Mouse (Mus musculus): ENCODE measurements around the gene Mvb12b. TPM values are rescaled to one million over a fixed set of nuclear protein-coding genes. Genes with fewer than 3 reads are reported as not detected.
"Not testable (repeated sequence)": the region's sequence is repeated elsewhere in the genome, so short reads cannot be mapped to it uniquely, and the experiment has no call there.

Mvb12b gene
- polyA plus RNA-seq, 1 experiment from 2014 or later: 17.7 TPM

- Histone ChIP-seq H3K9me3 (ENCODE audit: control insufficient read depth, low read length) (no peaks in the 10 kb centered on the region), H3K4me1 (replicated peaks; ENCODE audit: control insufficient read depth, insufficient read depth, low read length) (no peaks in the 10 kb centered on the region), H3K4me2 (no peak overlapping the region), H3K4me3 (ENCODE audit: low read depth, low read length) (no peak overlapping the region), H3K9ac (ENCODE audit: low read depth, low read length) (no peak overlapping the region), H3K27me3 (replicated peaks; ENCODE audit: control insufficient read depth, insufficient read depth, low read length) (peaks cover 9% of the 10 kb centered on the region), H3K27ac (ENCODE audit: low read depth, low read length) (no peak overlapping the region), H3K36me3 (ENCODE audit: control insufficient read depth, insufficient read depth, low read length) (no peaks in the 10 kb centered on the region)
- no peak for ATAC-seq (replicated peaks; ENCODE audit: low FRiP score)
- 62% methylated on average over 3 of the region's 3 CpGs for WGBS
- no peak for DNase-seq (ENCODE audit: low spot score)
Measured at GRCm38 (mm10) chr2:33918824-33919223, 31.1 kb upstream of the Mvb12b start.

GRCm38 (mm10) chr2:33918318-33918717 is 30.6 kb upstream of the Mvb12b start:
- WGBS: 60% methylated on average over 6 of the region's 6 CpGs

GRCm38 (mm10) chr2:33916603-33917002 is 28.9 kb upstream of the Mvb12b start:
- H3K4me3 ChIP-seq (ENCODE audit: low read depth, low read length): no peak overlapping the region
- no peaks in the 10 kb centered on the region for H3K4me1 ChIP-seq (replicated peaks; ENCODE audit: control insufficient read depth, insufficient read depth, low read length)
- DNase-seq (ENCODE audit: low spot score) (no peak), ATAC-seq (replicated peaks; ENCODE audit: low FRiP score) (no peak)
- H3K27ac ChIP-seq (ENCODE audit: low read depth, low read length): no peak overlapping the region
- H3K9ac ChIP-seq (ENCODE audit: low read depth, low read length): no peak overlapping the region
- WGBS: 80% methylated on average over 11 of the region's 11 CpGs
- no peaks in the 10 kb centered on the region for H3K36me3 ChIP-seq (ENCODE audit: control insufficient read depth, insufficient read depth, low read length)
- peaks cover 4% of the 10 kb centered on the region for H3K27me3 ChIP-seq (replicated peaks; ENCODE audit: control insufficient read depth, insufficient read depth, low read length)
- H3K4me2 ChIP-seq: no peak overlapping the region
- no peaks in the 10 kb centered on the region for H3K9me3 ChIP-seq (ENCODE audit: control insufficient read depth, low read length)

More at GRCm38 (mm10) chr2:33918318-33918717, 30.6 kb upstream of the Mvb12b start:
- Histone ChIP-seq H3K4me3 (ENCODE audit: low read depth, low read length) (no peak overlapping the region), H3K36me3 (ENCODE audit: control insufficient read depth, insufficient read depth, low read length) (no peaks in the 10 kb centered on the region), H3K27me3 (replicated peaks; ENCODE audit: control insufficient read depth, insufficient read depth, low read length) (peaks cover 9% of the 10 kb centered on the region), H3K9me3 (ENCODE audit: control insufficient read depth, low read length) (no peaks in the 10 kb centered on the region), H3K4me2 (no peak overlapping the region), H3K27ac (ENCODE audit: low read depth, low read length) (no peak overlapping the region), H3K4me1 (replicated peaks; ENCODE audit: control insufficient read depth, insufficient read depth, low read length) (no peaks in the 10 kb centered on the region), H3K9ac (ENCODE audit: low read depth, low read length) (no peak overlapping the region)
- no peak for DNase-seq (ENCODE audit: low spot score)
- no peak for ATAC-seq (replicated peaks; ENCODE audit: low FRiP score)

- no peak overlapping the region for H3K9ac ChIP-seq (ENCODE audit: low read depth, low read length)
- no peaks in the 10 kb centered on the region for H3K9me3 ChIP-seq (ENCODE audit: control insufficient read depth, low read length)
- no peaks in the 10 kb centered on the region for H3K36me3 ChIP-seq (ENCODE audit: control insufficient read depth, insufficient read depth, low read length)
- no peaks in the 10 kb centered on the region for H3K4me1 ChIP-seq (replicated peaks; ENCODE audit: control insufficient read depth, insufficient read depth, low read length)
- H3K4me2 ChIP-seq: no peak overlapping the region
- 61% methylated on average over 8 of the region's 8 CpGs for WGBS
- H3K27ac ChIP-seq (ENCODE audit: low read depth, low read length): no peak overlapping the region
- ATAC-seq (replicated peaks; ENCODE audit: low FRiP score) (no peak), DNase-seq (ENCODE audit: low spot score) (no peak)
- H3K4me3 ChIP-seq (ENCODE audit: low read depth, low read length): no peak overlapping the region
- H3K27me3 ChIP-seq (replicated peaks; ENCODE audit: control insufficient read depth, insufficient read depth, low read length): no peaks in the 10 kb centered on the region
Measured at GRCm38 (mm10) chr2:33914998-33915397, 27.3 kb upstream of the Mvb12b start.

- Histone ChIP-seq H3K36me3 (ENCODE audit: control insufficient read depth, insufficient read depth, low read length) (no peaks in the 10 kb centered on the region), H3K9me3 (ENCODE audit: control insufficient read depth, low read length) (no peaks in the 10 kb centered on the region), H3K4me1 (replicated peaks; ENCODE audit: control insufficient read depth, insufficient read depth, low read length) (no peaks in the 10 kb centered on the region), H3K27me3 (replicated peaks; ENCODE audit: control insufficient read depth, insufficient read depth, low read length) (no peaks in the 10 kb centered on the region), H3K4me3 (ENCODE audit: low read depth, low read length) (no peak overlapping the region), H3K4me2 (no peak overlapping the region), H3K27ac (ENCODE audit: low read depth, low read length) (no peak overlapping the region), H3K9ac (ENCODE audit: low read depth, low read length) (no peak overlapping the region)
- DNase-seq (ENCODE audit: low spot score) (no peak), ATAC-seq (replicated peaks; ENCODE audit: low FRiP score) (no peak)
- WGBS: 23% methylated on average over 2 of the region's 3 CpGs
Measured at GRCm38 (mm10) chr2:33914334-33914733, 26.6 kb upstream of the Mvb12b start.

GRCm38 (mm10) chr2:33913598-33913997 is 25.9 kb upstream of the Mvb12b start:
- not testable (repeated sequence) for ATAC-seq (replicated peaks; ENCODE audit: low FRiP score); H3K27me3 ChIP-seq (replicated peaks; ENCODE audit: control insufficient read depth, insufficient read depth, low read length)
- 43% methylated on average over 1 of the region's 1 CpGs for WGBS

GRCm38 (mm10) chr2:33912741-33913140 is 25.0 kb upstream of the Mvb12b start:
- no peaks in the 10 kb centered on the region for H3K4me1 ChIP-seq (replicated peaks; ENCODE audit: control insufficient read depth, insufficient read depth, low read length)
- H3K4me3 ChIP-seq (ENCODE audit: low read depth, low read length): no peak overlapping the region
- H3K36me3 ChIP-seq (ENCODE audit: control insufficient read depth, insufficient read depth, low read length): no peaks in the 10 kb centered on the region
- no peaks in the 10 kb centered on the region for H3K27me3 ChIP-seq (replicated peaks; ENCODE audit: control insufficient read depth, insufficient read depth, low read length)
- DNase-seq (ENCODE audit: low spot score) (no peak), ATAC-seq (replicated peaks; ENCODE audit: low FRiP score) (no peak)
- no peaks in the 10 kb centered on the region for H3K9me3 ChIP-seq (ENCODE audit: control insufficient read depth, low read length)
- no peak overlapping the region for H3K9ac ChIP-seq (ENCODE audit: low read depth, low read length)
- H3K27ac ChIP-seq (ENCODE audit: low read depth, low read length): no peak overlapping the region
- no peak overlapping the region for H3K4me2 ChIP-seq
- WGBS: 67% methylated on average over 3 of the region's 3 CpGs

More at GRCm38 (mm10) chr2:33913598-33913997, 25.9 kb upstream of the Mvb12b start:
- H3K27ac ChIP-seq (ENCODE audit: low read depth, low read length); H3K36me3 ChIP-seq (ENCODE audit: control insufficient read depth, insufficient read depth, low read length); DNase-seq (ENCODE audit: low spot score); H3K4me3 ChIP-seq (ENCODE audit: low read depth, low read length); H3K9ac ChIP-seq (ENCODE audit: low read depth, low read length); H3K4me1 ChIP-seq (replicated peaks; ENCODE audit: control insufficient read depth, insufficient read depth, low read length); H3K9me3 ChIP-seq (ENCODE audit: control insufficient read depth, low read length); H3K4me2 ChIP-seq: not testable (repeated sequence)

GRCm38 (mm10) chr2:33908374-33908773 is 20.6 kb upstream of the Mvb12b start:
- Histone ChIP-seq H3K4me3 (ENCODE audit: low read depth, low read length) (no peak overlapping the region), H3K27me3 (replicated peaks; ENCODE audit: control insufficient read depth, insufficient read depth, low read length) (no peaks in the 10 kb centered on the region), H3K36me3 (ENCODE audit: control insufficient read depth, insufficient read depth, low read length) (no peaks in the 10 kb centered on the region), H3K27ac (ENCODE audit: low read depth, low read length) (peak overlapping the region; percentile 46; the same call in 1 of the 2 replicates), H3K4me1 (replicated peaks; ENCODE audit: control insufficient read depth, insufficient read depth, low read length) (0 out of 2 replicates have a peak, but pooled peaks cover 2% of the 10 kb centered on the region), H3K9me3 (ENCODE audit: control insufficient read depth, low read length) (no peaks in the 10 kb centered on the region), H3K4me2 (no peak overlapping the region), H3K9ac (ENCODE audit: low read depth, low read length) (no peak overlapping the region)
- 34% methylated on average over 8 of the region's 8 CpGs for WGBS
- DNase-seq (ENCODE audit: low spot score) (peak; percentile 42), ATAC-seq (replicated peaks; ENCODE audit: low FRiP score) (peak; percentile 63)

GRCm38 (mm10) chr2:33907174-33907573 is 19.4 kb upstream of the Mvb12b start:
- Histone ChIP-seq H3K9ac (ENCODE audit: low read depth, low read length) (no peak overlapping the region), H3K9me3 (ENCODE audit: control insufficient read depth, low read length) (no peaks in the 10 kb centered on the region), H3K27ac (ENCODE audit: low read depth, low read length) (no peak overlapping the region), H3K4me1 (replicated peaks; ENCODE audit: control insufficient read depth, insufficient read depth, low read length) (0 out of 2 replicates have a peak, but pooled peaks cover 2% of the 10 kb centered on the region), H3K36me3 (ENCODE audit: control insufficient read depth, insufficient read depth, low read length) (no peaks in the 10 kb centered on the region), H3K4me2 (no peak overlapping the region), H3K27me3 (replicated peaks; ENCODE audit: control insufficient read depth, insufficient read depth, low read length) (no peaks in the 10 kb centered on the region), H3K4me3 (ENCODE audit: low read depth, low read length) (no peak overlapping the region)
- 75% methylated on average over 6 of the region's 6 CpGs for WGBS
- no peak for DNase-seq (ENCODE audit: low spot score)
- ATAC-seq (replicated peaks; ENCODE audit: low FRiP score): no peak

Data from liver, embryonic 11.5 days (tissue).